Mouse (Mus musculus): ENCODE measurements around the gene Slamf7. TPM values are rescaled to one million over a fixed set of nuclear protein-coding genes. Genes with fewer than 3 reads are reported as not detected.

The Slamf7 gene
- total and polyA plus RNA-seq, 3 experiments, result 0.11 TPM; not detected in 2

- Histone ChIP-seq H3K36me3 (replicated peaks) (no peaks in the 10 kb centered on the region), H3K9me3 (replicated peaks) (peaks cover 36% of the 10 kb centered on the region), H3K4me3 (ENCODE audit: low read depth, low read length) (no peak overlapping the region), H3K27me3 (ENCODE audit: insufficient read depth, low read length) (no peaks in the 10 kb centered on the region), H3K4me1 (ENCODE audit: insufficient read depth, low read depth, low read length) (no peaks in the 10 kb centered on the region)
- ATAC-seq (ENCODE audit: extremely low read depth, insufficient number of reproducible peaks, low FRiP score, poor library complexity, severe bottlenecking) (no peak), DNase-seq (ENCODE audit: low spot score) (no peak)
- no peak for TF ChIP-seq GATA2 (IDR thresholded peaks at IDR 0.05; ENCODE audit: borderline replicate concordance, low read depth, low read length)
- TF ChIP-seq CTCF (IDR thresholded peaks at IDR 0.05; ENCODE audit: low read depth, low read length), result no peak
- TF ChIP-seq GATA1 (IDR thresholded peaks at IDR 0.05; ENCODE audit: borderline replicate concordance, low read length), result no peak
- no peak for TF ChIP-seq POLR2AphosphoS5 (IDR thresholded peaks at IDR 0.05; ENCODE audit: insufficient replicate concordance, low read depth, low read length)
- TF ChIP-seq TAL1 (conservative IDR thresholded peaks at IDR 0.05; ENCODE audit: low read depth, low read length), result no peak
These were observed 33.2 kb downstream of the Slamf7 start for GRCm38 (mm10) chr1:171619645-171620044.

- no peak for TF ChIP-seq POLR2AphosphoS5 (IDR thresholded peaks at IDR 0.05; ENCODE audit: insufficient replicate concordance, low read depth, low read length)
- TF ChIP-seq TAL1 (conservative IDR thresholded peaks at IDR 0.05; ENCODE audit: low read depth, low read length), result no peak
- TF ChIP-seq GATA1 (IDR thresholded peaks at IDR 0.05; ENCODE audit: borderline replicate concordance, low read length), result no peak
- TF ChIP-seq CTCF (IDR thresholded peaks at IDR 0.05; ENCODE audit: low read depth, low read length), result no peak
- TF ChIP-seq GATA2 (IDR thresholded peaks at IDR 0.05; ENCODE audit: borderline replicate concordance, low read depth, low read length), result no peak
- DNase-seq (ENCODE audit: low spot score) (no peak), ATAC-seq (ENCODE audit: extremely low read depth, insufficient number of reproducible peaks, low FRiP score, poor library complexity, severe bottlenecking) (no peak)
- Histone ChIP-seq H3K4me1 (ENCODE audit: insufficient read depth, low read depth, low read length) (no peaks in the 10 kb centered on the region), H3K4me3 (ENCODE audit: low read depth, low read length) (no peak overlapping the region), H3K36me3 (replicated peaks) (no peaks in the 10 kb centered on the region), H3K9me3 (replicated peaks) (peaks cover 35% of the 10 kb centered on the region), H3K27me3 (ENCODE audit: insufficient read depth, low read length) (no peaks in the 10 kb centered on the region)
These were observed 33.8 kb downstream of the Slamf7 start for GRCm38 (mm10) chr1:171619001-171619400.

GRCm38 (mm10) chr1:171616881-171617515, 35.8 kb downstream of the Slamf7 start:
- H3K4me3 ChIP-seq (ENCODE audit: low read depth, low read length), result no peak overlapping the region
- no peak for DNase-seq (ENCODE audit: low spot score)
- no peak for TF ChIP-seq TAL1 (conservative IDR thresholded peaks at IDR 0.05; ENCODE audit: low read depth, low read length)
- no peaks in the 10 kb centered on the region for H3K4me1 ChIP-seq (ENCODE audit: insufficient read depth, low read depth, low read length)
- peaks cover 41% of the 10 kb centered on the region for H3K9me3 ChIP-seq (replicated peaks)
- no peak for ATAC-seq (ENCODE audit: extremely low read depth, insufficient number of reproducible peaks, low FRiP score, poor library complexity, severe bottlenecking)
- H3K27me3 ChIP-seq (ENCODE audit: insufficient read depth, low read length), result no peaks in the 10 kb centered on the region
- H3K36me3 ChIP-seq (replicated peaks), result no peaks in the 10 kb centered on the region

GRCm38 (mm10) chr1:171613962-171614361, 38.9 kb downstream of the Slamf7 start:
- ATAC-seq (ENCODE audit: extremely low read depth, insufficient number of reproducible peaks, low FRiP score, poor library complexity, severe bottlenecking), result no peak
- no peak for DNase-seq (ENCODE audit: low spot score)
- H3K4me1 ChIP-seq (ENCODE audit: insufficient read depth, low read depth, low read length), result no peaks in the 10 kb centered on the region

GRCm38 (mm10) chr1:171610781-171611180, 42.1 kb downstream of the Slamf7 start:
- TF ChIP-seq GATA1 (IDR thresholded peaks at IDR 0.05; ENCODE audit: borderline replicate concordance, low read length) (no peak), CTCF (IDR thresholded peaks at IDR 0.05; ENCODE audit: low read depth, low read length) (no peak)
- Histone ChIP-seq H3K36me3 (replicated peaks) (no peaks in the 10 kb centered on the region), H3K27me3 (ENCODE audit: insufficient read depth, low read length) (no peaks in the 10 kb centered on the region), H3K9me3 (replicated peaks) (peaks cover 35% of the 10 kb centered on the region), H3K4me3 (ENCODE audit: low read depth, low read length) (no peak overlapping the region), H3K4me1 (ENCODE audit: insufficient read depth, low read depth, low read length) (no peaks in the 10 kb centered on the region)
- DNase-seq (ENCODE audit: low spot score) (no peak), ATAC-seq (ENCODE audit: extremely low read depth, insufficient number of reproducible peaks, low FRiP score, poor library complexity, severe bottlenecking) (no peak)

More at GRCm38 (mm10) chr1:171613962-171614361, 38.9 kb downstream of the Slamf7 start:
- no peak for TF ChIP-seq TAL1 (conservative IDR thresholded peaks at IDR 0.05; ENCODE audit: low read depth, low read length)
- H3K9me3 ChIP-seq (replicated peaks), result peaks cover 53% of the 10 kb centered on the region
- no peaks in the 10 kb centered on the region for H3K27me3 ChIP-seq (ENCODE audit: insufficient read depth, low read length)
- H3K36me3 ChIP-seq (replicated peaks), result no peaks in the 10 kb centered on the region
- no peak overlapping the region for H3K4me3 ChIP-seq (ENCODE audit: low read depth, low read length)

GRCm38 (mm10) chr1:171610026-171610425, 42.8 kb downstream of the Slamf7 start:
- ATAC-seq (ENCODE audit: extremely low read depth, insufficient number of reproducible peaks, low FRiP score, poor library complexity, severe bottlenecking), result no peak
- DNase-seq (ENCODE audit: low spot score), result no peak
- no peaks in the 10 kb centered on the region for H3K4me1 ChIP-seq (ENCODE audit: insufficient read depth, low read depth, low read length)
- TF ChIP-seq GATA1 (IDR thresholded peaks at IDR 0.05; ENCODE audit: borderline replicate concordance, low read length), result no peak
- no peak for TF ChIP-seq GATA2 (IDR thresholded peaks at IDR 0.05; ENCODE audit: borderline replicate concordance, low read depth, low read length)
- no peak for TF ChIP-seq POLR2AphosphoS5 (IDR thresholded peaks at IDR 0.05; ENCODE audit: insufficient replicate concordance, low read depth, low read length)
- no peak for TF ChIP-seq TAL1 (conservative IDR thresholded peaks at IDR 0.05; ENCODE audit: low read depth, low read length)
- TF ChIP-seq CTCF (IDR thresholded peaks at IDR 0.05; ENCODE audit: low read depth, low read length), result no peak
- no peak overlapping the region for H3K4me3 ChIP-seq (ENCODE audit: low read depth, low read length)
- no peaks in the 10 kb centered on the region for H3K36me3 ChIP-seq (replicated peaks)
- H3K27me3 ChIP-seq (ENCODE audit: insufficient read depth, low read length), result no peaks in the 10 kb centered on the region
- peaks cover 38% of the 10 kb centered on the region for H3K9me3 ChIP-seq (replicated peaks)

GRCm38 (mm10) chr1:171607176-171607575, 45.7 kb downstream of the Slamf7 start, which contains the start of gene Ly9:
Gene Ly9, minus strand, starts transcription at chr1:171607410.
- DNase-seq (ENCODE audit: low spot score) (no peak), ATAC-seq (ENCODE audit: extremely low read depth, insufficient number of reproducible peaks, low FRiP score, poor library complexity, severe bottlenecking) (no peak)
- no peak within 1 kb of the TSS for H3K4me3 ChIP-seq (ENCODE audit: low read depth, low read length)

More at GRCm38 (mm10) chr1:171607176-171607575, 45.7 kb downstream of the Slamf7 start, which contains the start of gene Ly9:
- Histone ChIP-seq H3K27me3 (ENCODE audit: insufficient read depth, low read length) (no peaks in the 10 kb centered on the region), H3K36me3 (replicated peaks) (no peaks in the 10 kb centered on the region), H3K9me3 (replicated peaks) (peaks cover 30% of the 10 kb centered on the region), H3K4me1 (ENCODE audit: insufficient read depth, low read depth, low read length) (no peaks in the 10 kb centered on the region)
- TF ChIP-seq GATA1 (IDR thresholded peaks at IDR 0.05; ENCODE audit: borderline replicate concordance, low read length) (no peak), CTCF (IDR thresholded peaks at IDR 0.05; ENCODE audit: low read depth, low read length) (no peak), POLR2AphosphoS5 (IDR thresholded peaks at IDR 0.05; ENCODE audit: insufficient replicate concordance, low read depth, low read length) (no peak), GATA2 (IDR thresholded peaks at IDR 0.05; ENCODE audit: borderline replicate concordance, low read depth, low read length) (no peak), TAL1 (conservative IDR thresholded peaks at IDR 0.05; ENCODE audit: low read depth, low read length) (no peak)

Measured in G1E (cell line).